Mouse (Mus musculus) kidney, adult 18-20 months (tissue): ENCODE data around the gene Slc38a9.

ENCODE experiments used
- DNase-seq: peaks from one replicate; pipeline ENCODE4 v3.0.0; 2021

Gene Slc38a9

DNA sequence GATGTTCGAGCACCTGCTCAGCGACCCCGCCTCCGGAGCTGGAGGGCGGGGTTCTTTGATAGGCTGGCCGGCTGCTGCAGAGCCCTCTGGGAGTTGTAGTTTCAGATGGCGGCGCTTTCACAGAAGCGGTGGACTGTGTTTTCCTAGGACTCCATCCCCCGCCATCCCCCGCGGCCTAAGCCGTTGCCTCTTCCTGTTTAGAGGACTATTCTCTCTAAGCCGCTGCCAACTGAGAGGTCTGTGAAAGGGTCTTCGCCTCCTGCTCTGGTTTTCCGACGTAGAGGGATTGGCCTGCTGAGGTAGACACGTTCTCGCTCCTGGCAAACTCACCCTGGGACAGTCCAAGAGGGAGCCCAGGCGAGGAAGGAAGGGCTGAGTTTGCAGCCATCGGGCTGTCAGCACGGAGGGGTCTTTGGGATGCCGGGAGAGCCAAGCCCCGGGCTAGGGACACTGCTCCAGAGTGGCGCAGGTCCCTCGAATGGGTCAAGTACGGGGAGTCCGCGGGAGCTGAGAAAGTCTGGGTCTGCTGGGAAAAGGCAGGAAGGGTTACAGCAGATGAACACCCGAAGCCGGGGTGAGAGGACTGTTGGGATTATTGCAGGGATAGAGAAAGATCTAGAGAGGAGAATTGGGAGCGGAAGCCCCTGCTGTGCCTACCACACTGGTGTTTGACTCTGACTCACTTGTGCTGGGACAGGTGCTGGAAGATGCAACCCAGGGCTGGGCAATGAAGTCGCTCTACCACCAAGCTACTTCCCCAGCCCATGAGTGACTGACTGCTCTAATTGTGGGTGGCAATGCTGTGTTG, at the start of gene Slc38a9:
Gene Slc38a9 (plus strand): TSS at position 178 of the 808 bp plus-strand sequence.
- peak; percentile 92 for DNase-seq

DNA sequence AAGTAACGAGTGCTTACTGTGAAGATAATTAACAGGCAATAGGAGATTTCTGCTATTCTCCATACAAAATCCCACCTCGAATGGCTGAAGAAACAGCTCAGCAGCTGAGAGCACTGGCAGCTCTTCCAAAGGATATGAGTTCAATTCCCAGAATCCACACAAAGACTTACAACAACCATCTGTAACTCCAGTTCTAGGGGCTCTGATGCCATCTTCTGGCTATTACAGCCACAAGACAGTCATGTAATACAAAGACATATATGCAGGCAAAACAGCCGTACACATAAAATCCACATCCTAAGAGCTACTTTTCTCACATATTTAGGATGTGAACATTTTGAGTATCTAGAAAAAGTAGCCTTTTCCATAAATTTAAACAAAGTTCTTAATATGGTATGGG, 39.0 kb upstream of the Slc38a9 start:
- no peak for DNase-seq

DNA sequence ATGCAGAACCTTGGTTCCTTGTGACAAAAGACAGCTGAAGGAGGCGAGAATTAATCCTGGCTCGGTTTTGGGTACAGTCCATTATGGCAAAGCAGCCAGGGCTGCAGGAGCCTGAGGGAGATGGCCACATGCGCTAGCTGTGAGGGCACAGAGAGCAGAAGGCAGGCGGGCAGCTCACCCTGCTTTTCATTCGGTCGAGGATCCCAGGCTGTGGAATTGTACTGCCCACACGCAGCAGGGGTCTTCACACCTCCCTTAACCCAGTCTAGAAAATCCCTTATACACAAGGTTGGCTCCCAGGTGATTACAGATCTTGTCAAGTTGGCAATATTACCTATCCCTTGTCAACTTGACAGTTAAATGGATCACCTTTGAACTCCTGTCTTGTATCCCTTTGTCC, 36.9 kb upstream of the Slc38a9 start:
- no peak for DNase-seq

DNA sequence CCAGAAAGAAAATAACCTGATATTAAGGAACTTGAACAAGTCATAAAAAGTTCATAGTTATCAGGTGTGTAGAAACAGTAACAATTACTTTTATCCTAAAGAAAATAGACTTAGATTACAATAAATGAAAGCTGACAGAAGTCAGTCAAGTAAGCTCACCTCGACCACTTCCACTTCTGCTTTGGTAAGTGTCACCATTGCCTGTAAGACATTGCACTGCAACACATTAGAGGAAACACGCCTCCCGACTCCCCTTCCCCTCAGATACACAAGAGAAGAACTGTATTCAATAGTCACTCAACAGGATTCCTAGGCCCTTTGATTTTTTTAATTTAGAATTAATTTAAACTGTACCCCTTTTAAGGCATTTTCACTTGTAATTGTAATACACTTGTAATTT, 35.9 kb upstream of the Slc38a9 start:
- DNase-seq, result no peak

DNA sequence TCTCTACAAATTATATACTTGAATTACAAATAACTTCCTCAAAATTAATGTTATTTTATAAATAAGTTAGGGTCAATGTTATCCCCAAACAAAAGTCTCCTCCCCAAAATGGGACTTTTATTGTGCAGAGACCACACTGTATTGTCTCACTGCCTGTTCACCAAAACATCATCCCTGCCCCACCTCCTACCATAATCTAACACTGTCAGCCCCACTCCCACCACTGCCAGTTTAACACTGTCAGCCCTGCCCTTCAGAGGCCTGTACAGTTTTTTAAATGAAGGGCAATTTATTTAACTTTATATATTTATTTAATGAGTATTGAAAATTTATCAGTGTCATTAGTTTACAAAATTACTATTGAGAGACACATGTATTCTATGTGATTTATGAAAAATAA, 35.0 kb upstream of the Slc38a9 start:
- no peak for DNase-seq

DNA sequence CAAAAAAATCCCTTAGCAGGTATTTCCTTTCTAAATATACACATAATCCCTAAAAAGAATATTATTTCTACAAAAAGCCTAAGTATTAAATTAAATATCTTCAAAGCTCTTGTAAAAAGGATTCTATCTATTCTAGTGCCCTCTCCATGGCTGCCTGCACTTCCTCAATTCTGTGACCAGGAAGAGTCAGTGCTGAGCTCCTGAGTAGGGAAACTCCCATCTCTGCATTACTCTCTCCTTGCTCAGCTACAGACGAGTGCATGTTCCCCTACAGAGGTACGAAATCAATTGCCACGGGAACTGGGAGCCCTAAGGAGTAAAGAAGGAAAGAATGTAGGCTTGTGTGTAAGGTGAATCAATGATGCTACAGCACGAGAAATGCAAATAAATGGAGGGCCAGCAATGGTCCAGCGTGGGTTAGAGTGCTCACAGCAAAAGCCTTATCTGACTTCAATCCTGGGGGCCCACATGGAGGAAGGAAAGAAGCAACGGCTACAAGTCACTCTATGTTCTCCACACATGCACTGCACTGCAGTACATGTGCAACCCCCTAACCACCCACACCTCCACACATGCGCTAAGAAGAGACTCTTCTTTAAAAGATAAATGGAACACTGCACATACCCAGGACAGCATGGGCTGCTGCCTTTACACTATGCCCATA, 25.2 kb upstream of the Slc38a9 start:
- no peak for DNase-seq

DNA sequence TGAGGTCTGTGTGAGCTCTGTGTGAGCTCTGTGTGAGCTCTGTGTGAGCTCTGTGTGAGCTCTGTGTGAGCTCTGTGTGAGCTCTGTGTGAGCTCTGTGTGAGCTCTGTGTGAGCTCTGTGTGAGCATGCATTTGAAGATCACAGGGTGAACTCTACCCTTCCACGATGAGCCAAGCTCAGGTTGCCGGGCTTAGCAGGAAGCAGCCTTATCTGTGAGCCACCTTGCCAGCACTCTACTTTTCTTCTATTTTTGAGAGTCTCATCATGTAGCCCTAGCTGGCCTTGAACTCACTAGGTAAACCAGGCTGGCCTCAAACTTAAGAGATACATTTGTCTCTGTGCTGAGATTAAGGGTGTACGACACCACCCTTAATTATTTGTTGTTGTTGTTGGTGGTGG, 24.1 kb upstream of the Slc38a9 start:
- no peak for DNase-seq

DNA sequence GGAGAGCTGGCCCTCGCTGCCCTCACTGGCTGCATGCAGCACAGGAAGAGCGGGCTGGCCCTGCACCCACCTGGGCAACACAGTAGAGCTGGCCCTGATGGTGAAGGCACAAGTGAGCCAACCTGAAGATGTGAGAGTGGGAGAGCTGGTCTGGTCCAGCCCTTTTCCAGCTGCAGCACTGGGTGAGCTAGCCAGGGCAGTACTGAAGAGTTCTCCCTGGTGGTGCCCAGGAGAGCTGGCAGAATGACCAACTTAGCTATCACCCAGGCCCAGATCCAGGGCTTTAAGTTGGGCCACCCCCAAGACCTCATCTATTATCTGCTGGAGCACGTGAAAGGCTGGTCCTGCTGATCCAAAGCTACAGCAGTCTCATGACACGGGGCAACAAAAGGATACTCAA, 21.4 kb upstream of the Slc38a9 start:
- no peak for DNase-seq

DNA sequence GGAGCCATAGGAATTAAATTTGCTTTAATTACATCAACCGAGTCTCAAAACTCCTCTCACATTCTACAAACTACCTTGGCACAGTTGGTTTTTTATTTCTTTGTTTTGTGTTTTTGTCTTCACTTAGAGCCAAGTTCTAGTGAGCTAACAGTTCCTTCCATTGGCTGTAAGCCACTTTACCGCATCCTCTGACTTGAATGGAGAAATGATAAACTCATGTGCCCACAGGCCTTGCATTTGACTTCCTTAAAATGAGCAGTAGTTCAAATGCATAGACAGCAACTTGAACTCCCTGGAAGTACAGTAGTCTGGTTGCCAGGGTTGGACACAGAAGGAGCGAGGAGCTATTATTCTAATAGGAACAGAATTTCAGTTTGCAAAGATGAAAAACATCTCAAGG, 17.7 kb upstream of the Slc38a9 start:
- no peak for DNase-seq

DNA sequence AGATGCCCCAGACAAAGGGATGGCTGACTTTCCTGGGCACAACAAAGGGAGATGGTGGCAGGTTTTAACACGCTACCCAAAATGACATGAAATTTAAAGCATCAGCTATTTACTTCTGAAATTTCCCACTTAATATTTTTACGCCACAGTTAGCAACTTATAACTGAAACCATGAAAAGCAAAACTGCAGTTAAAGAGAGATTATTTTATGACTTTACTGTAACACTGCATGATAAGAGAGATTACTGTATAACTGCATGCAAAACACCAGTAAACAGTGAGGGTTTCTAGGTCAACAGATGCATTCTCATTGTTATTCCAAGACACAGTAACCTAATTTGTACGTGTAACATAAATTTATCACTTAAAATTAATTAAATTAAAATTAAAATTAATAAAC, 15.6 kb upstream of the Slc38a9 start:
- DNase-seq, result no peak

DNA sequence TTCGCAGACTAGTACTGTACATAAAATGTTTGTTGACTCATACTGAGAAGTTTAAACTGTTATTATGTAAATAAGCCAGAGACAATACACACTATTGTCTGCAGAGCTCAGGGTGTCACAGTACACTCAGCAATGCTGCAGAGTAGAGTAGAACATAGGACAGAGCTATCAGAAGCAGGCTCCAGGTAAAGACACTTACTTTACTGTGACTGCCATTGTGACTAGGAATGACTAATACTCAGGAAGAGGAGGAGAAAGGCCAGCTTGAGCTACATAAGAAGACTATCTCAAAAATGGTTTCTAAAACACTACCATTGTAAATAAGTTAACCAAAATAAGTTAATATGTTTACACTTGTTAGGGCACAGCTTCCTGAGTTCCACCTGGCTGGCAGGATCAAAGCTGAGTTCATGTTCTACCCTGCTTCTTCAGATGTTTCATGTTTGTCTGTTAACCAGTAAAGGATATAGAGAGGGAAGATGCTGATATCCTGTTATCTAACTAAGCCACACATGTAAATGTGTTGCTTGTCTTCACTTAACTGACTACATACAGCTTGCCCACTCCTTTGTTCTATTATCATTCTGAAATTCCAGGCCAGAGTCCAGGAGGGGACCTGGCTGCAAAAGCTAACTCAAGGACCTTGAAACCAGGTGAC, 14.9 kb upstream of the Slc38a9 start:
- no peak for DNase-seq

DNA sequence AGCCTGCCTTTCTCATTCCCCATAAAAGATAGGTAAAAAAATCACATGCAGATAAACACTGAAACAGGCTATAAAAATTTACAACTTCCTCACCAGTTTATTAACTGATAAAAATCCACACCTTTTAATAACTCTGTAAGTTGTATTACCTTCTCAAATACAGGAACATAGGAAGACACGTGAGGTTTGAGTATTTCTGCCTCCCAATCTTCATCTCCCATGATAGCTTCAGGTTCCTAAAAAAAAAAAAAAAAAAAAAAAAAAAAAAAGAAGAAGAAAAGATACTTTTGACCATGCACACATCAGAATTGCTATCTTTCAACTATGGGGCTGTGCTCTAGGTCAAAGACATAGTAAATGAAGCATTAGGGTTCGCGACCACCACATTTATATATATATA, 9.4 kb upstream of the Slc38a9 start:
- no peak for DNase-seq

DNA sequence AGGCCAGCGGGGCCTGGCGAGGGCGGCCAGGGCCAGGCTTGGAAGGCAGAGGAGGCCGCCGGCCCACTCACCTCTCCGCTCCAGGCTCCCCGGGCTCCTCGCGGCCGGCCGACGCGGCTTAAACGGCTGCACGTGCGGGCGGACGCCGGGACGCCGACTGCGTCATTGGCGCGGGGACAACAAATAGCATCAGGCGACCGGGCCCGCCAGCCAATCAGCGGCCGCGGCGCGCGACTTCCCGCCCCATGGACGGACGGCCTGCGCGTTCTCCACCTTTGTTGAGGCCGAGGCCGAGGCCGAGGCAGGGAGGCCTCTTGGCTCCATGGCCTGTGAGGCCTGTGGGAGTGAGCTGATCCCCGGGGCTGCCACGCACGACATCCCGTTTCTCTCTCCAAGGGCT, 8.3 kb upstream of the Slc38a9 start, which contains the start of gene Ddx4:
Gene Ddx4 (minus strand): TSS at position 271 of the 400 bp plus-strand sequence.
- DNase-seq, result no peak

DNA sequence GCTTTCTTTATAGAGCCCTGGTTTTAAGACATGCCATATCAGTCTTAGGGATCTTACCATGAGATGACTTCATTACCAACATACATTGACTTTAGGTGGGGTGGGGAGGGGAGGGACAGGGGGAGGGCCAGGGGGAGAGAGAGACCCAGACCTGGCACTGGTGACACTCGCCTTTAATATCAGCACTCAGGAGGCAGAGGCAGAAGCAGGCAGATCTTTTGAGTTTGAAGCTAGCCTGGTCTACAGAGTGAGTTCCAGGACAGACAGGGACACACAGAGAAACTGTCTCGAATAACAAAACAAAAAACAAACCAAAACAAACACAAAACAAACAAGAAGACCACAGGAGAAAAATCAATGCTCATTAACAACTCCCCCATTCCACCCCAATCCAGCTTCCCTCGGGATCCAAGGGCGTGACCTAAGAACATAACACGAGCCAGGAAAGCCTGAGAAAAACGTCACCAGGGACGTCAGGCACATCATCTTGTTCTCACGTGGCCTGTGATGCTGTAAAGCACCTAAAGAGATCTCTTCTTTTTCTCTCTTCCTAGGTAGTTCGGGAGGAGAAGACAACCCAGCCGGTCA, 471 bp upstream of the Slc38a9 start:
- no peak for DNase-seq

DNA sequence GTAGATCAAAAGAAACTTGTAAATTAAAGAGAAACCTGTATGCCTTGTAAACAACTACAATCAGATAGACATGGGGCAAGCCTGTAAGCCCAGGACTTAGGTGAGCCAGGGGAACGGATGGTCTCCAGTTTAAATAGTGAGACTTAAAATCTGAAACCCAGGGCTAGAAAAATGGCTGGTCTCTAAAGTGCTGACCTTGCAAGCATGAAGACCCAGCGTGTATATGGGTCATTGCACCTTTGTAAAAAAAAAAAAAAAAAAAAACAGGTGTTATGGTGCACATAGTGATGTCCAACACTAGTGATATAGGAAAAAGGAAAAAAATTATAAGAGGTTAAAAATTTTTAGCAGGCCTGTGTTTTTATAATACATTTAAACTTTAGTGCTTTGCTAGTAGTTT, 1.1 kb downstream of the Slc38a9 start:
- DNase-seq, result no peak

DNA sequence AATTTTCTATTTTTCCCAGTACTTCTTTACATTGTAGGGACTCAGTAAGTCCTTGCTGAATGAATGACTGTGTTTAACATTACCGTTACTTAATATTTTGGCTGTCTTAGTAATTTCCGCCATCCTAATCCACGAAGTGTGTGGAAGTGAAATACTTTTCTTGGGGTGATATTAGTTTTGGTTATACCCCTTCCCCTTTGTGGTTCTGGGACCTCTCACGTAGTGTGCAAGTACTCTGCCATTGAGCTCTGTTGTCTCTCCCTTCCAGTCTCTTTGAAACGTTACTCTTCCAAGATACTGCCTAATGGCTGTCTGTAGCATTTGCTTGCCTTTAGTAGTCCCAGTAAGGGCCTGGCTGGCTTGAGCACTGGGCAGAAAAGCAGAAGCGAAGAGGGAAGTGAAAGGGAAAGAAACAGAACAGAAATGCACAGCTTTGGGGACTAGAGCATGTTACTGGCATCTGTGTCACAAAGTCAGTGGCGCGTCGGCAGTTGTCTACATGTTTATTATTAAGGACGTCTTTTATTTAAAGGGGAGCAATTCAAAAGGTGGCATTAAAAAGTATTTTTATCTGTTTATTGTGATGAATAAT, 6.0 kb downstream of the Slc38a9 start:
- DNase-seq, result no peak

DNA sequence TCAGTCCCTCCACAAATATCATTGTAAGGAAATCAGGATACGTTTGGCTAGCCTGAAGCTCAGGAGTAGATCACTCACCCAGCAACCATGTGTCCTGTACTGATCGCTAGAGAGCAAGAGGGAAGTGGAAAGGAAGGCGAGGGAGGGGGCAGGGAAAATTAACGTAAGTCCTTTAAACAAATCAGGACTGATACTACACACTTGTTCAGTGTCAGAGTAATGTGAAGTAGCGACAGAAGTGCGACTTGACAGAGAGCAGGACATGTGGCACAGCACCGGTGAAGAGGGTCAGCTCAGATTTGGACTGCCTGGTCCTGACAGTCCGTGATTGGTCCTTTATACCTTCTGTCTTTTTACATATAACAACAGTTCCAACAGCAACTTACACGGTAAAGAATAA, 6.7 kb downstream of the Slc38a9 start:
- no peak for DNase-seq

DNA sequence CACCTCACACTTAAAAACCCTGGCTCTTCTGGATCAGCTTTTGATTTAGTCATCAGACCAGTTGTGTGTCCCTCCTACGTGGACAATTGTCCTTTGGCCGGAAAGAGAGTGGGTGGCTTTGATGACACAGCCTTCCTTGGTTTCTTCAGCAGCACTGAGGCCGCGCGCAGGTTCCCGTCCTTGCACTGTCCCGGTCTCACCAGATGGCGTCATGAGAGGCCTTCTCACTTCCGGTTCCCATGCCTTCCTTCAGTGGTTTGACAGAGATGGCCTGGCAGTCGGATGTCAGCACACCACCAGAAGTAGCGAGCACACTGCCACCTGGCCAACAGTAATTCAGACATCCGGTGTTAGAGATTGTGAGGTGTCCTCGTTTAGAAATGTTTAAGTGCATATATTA, 11.2 kb downstream of the Slc38a9 start:
- no peak for DNase-seq

DNA sequence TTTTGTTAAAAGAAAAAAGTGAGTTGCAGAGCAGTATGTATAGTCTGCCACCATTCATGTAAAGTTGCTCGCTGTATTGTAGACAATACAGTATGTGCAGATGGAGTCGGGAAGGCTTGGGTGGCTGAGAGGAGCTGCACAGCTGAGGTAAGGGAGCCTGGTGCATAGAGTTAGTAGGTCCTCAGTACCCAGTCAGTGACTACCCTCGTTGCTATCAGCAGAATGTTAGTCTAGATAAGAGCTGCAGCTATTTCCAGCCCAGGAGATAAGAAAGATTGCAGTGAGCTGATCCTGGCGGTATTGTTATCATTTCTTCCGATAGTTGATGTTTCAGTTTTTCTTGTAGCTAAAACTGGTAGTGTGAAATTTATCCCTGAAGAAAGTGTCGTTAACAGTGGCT, 12.2 kb downstream of the Slc38a9 start:
- DNase-seq, result no peak

DNA sequence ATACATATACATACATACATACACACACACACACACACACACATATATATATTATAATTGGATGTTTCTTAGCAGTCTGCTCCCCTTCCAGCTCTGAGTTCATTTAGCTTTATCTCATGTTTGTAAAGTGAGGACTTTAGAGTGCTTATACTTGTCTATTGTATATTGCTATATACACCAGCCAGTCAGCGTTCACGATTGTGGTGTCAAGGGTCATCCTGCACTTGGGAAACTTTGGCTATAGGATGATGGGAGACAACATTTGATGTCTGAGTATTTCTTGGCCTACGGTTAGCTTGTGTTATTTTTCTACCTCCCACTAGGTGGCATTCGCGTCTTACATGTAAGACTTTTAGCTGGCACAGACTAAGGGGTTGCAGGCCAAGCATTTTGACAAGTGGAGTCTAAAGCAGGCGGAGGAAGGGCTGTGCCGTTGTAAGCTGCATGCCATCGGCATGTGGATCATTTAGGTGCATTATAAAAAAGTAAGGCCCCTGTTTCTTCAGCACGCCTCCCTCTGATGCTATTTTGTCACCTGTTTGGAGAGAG, 13.4 kb downstream of the Slc38a9 start:
- peak; percentile 54 for DNase-seq

DNA sequence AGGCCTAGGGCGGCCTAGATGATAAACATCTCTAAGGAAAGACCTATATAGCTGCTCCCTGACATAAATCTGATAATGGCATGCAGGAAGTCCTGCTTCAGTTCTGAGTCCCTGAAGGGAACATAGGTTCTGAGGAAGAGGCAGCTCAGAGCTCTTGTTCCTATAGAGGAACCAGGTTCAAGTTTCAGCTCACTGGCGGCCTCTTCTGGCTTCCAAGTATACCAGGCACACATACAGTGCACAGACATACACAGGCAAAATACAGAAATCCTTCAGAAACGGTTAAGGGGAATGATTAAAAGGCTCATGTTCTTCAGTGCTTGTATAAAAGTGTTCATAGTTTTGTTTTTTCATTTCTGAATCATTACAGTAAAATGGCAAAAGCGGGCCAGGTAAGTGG, 17.6 kb downstream of the Slc38a9 start:
- DNase-seq, result no peak

DNA sequence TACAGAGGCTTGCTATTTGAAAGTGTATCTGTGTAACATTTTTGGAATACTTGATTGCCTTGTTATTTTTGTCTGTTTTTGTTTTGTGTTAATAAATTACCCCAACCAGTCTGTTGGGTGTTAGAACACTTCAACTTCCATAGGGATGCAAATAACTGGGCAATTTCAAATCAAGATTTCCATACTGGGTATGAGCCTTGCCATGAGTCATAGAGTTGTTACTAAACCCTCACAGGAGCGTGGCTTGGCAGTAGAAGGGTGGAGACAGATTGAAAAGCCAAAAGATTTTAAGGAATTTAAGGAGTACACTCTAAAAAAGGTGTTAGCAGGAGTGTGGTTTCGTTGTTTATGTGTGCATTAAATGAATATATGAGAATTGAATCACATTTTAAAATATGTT, 22.8 kb downstream of the Slc38a9 start:
- DNase-seq, result no peak

DNA sequence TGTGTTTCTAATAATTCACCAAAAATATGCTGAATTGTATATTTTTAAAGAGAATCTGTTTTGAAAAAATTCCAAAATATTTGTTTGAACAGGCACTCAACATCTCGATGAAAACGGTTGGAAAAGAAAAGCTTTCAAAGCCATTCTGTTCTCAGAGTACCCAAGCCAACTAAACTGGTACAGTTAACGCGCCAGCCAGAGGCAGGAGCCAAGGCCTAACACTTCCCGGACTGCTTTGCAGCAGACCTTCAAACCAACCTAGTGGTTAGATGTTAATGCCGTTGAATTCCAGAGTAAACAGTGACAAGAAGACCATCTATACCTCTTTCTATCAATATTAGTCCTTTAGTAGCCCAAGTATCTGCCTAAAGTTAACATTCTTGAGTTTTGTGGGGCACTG, 23.4 kb downstream of the Slc38a9 start:
- DNase-seq, result no peak
